Mouse (Mus musculus): ENCODE measurements at regions not wholly inside any gene's neighbourhood (a gene's known extent, or its start where the extent isn't known, plus 50 kb on each side); places are given as distances from the start of the nearest gene placed in this dataset.

DNA sequence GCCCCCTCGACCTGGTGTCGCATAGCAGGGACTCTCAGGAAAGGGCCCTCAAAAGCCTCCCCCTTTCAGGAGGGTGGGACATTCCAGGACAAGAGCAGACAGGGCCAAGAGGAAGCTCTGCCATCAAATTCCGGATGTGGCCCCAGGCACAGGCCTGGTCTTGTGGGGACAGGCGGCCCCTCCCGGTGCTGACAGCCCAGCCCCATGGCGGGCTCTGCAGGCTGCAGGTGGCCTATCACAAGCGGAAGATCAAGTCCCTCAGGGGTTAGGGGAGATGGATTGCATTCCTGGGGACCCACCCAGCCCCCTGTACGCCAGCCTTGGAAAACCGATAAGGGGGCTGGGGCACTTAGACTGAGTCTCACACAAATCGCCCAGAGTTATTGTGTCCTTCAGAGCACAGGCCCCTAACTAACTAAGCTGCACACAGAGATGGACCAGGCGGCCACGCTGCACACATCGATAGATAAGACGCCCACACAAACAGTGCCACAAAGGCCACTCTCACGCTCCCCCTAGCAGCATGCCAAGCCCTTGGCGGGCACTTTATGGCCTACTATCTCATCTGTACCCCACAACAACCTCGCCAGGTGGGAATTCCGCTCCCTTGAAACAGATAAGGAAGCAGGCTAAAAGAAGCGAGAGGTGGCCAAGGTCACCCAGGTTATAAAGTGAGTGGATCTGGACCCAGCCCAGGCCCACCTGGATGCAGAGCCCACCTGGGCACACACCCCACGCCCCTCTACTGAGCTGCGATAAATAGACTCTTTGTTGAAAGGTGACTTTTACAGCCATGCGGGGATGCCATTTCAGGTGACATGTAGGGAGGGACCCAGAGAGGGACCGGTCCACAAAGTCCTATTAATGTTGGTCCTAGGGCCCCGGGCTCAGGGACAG is 55.5 kb downstream of the Gm5294 start:
- DNase-seq (ENCODE audit: low read depth), result no peak

DNA sequence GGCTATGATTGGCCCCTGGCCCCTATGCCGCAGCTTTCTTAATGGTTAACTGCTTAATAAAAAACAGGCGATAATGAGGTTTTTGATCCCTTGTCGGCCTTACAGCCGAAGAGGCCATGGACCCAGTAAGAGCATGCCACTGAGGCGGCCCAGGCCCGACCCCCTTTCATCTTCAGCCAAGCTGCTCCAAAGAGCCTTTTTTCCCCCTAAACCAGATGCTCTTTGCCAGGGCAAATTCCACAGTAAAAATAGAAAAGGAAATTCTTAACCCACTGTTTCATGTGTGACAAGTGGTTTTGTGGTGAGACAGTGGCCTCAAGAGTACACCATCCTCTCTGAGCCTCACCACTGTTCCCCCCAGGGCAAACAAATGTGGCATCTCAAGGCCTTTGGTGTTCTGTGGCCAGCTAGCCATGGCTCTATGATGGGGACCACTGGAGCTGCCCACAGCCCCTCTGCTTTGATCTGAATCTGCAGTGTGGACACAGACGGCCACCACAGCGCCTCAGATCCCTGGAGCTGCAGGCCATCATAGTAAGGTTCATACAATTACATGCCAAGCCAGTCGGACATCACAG is 61.9 kb downstream of the Gm5294 start:
- no peak for DNase-seq (ENCODE audit: low read depth)

DNA sequence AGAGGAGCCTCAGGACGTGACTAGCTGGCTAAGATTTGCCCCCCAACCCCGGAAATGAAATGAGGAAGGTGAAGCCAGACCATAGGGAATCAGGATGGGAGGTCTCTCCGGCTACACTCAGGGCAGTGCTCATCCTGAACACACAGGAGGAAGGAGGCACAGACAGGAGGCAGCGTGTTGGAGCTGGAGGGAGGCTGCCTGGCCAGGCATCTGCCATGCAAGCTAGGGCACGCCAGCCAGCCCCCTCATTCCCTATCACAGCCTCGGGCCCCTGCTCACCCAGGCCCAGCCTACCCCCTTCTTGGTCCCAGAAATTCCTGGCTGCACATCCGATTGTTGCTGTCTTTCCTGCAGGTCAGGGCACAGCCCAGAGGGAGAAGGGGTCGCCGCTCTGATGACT is 63.7 kb downstream of the Gm5294 start:
- no peak for DNase-seq (ENCODE audit: low read depth)

DNA sequence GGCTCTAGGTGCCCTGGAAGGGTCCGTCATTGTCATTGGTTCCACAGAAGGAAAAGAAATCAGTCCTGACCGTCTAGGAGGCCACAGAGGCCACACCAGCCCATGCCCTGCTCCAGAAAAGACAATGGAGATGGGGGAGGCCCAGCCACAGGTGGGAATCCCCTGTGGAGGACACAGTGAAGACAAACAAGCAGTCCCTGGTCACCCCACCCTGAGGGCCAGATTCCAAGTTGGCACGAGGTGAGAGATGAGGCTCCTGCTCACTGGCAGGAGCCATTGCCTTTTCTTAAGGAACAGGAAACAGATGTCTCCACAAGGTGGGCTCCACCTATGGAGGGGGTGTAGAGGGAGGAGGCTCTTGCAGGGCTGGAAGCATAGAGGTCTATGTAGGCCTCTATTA is 66.0 kb downstream of the Gm5294 start:
- DNase-seq (ENCODE audit: low read depth), result no peak

DNA sequence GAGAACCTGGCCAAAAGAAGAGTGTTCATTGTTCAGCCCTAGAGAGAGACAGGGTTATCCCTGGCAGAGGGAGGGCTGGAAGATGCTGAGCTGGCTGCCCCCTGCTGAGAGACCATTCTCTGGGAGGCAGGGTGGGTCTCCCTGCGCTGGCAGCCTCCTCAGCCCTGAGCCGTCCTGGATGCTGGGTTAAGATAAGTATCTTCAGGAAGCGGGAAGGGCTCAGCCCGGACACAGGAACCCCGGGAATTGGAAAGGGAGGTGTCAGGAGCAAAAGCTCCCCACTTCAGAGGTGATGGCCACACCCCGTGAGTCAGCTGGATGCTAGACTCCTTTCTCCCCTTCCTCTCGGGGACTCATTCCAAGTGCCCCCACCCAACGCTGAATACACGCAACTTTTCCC is 68.9 kb downstream of the Gm5294 start:
- DNase-seq (ENCODE audit: low read depth), result no peak

DNA sequence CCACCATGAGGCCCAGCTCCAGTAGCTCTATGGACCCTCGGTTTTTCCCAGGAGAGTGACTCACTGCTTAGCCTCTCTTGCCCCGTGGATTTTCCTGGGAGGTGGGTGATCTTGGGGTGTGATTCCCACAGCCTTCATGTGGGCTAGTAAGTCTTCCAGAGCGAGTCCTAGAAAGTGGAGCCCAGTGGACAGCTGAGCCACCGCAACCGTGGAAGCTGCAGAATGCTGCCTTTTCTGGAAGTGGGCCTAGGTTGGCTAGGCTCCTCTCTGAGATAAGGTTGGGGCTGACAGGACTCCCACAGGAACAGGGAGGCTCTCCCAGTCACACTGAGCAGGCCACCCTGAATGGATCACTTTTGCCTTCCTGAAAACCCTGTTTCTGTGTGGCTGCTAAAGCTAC is 69.9 kb downstream of the Gm5294 start:
- DNase-seq (ENCODE audit: low read depth), result no peak

DNA sequence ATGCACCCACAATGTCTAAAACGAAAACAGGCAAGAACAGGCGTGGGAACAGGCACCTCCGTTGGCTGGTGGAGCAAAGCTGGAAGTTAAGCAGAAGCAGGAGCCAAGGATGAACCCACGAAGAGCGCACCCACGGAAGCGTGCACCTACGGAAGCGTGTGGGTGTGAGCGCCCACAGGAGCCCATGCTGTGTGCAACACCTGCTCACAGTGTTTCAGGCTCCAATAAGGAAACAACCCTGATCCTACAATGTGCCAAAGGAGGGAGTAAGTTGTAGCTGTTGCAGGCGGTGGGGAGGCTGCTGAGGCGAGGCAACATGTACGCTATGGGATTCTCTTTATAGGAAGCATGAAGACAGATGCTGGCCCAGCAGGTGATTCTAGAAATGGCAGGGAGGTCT is 74.6 kb downstream of the Gm5294 start:
- DNase-seq (ENCODE audit: low read depth), result no peak

DNA sequence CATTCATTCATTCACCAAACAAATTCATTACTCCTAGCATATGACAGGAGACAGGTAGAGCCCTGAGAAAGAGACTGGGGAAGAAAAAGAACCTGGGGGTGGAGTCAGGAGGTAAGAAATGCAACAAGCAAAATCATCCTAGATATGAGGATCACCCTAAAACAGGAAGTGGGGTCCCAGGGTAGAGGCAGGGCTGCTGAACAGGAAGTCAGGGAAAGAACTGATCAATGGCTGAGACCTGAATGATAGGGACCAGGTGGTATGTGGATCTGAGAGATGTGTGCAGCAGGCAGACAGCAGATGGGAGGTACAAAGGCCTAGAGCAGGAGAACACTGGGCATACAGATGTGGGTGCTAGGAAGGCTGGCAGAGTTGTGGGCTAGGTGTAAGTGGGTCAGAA is 77.4 kb downstream of the Gm5294 start:
- DNase-seq (ENCODE audit: low read depth), result no peak

DNA sequence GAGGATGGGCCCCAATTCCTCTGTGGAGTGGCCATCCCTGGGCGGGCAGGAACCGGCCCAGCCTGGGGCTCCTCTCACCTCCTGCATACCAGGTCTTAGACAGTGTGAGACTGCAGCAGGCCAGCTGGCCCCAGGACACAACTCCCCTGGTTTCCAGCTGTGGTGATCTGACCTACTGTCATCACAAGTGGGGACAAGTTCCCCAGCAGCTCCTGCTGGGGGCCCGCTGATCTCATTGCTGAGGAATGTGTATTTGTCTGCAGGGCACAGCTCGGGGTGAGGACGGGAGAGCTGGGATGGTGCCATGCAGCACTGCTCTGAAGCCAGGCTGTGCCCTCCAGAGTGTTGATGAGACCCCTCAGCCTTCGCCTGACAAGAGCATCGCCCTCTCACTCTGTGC is 78.6 kb downstream of the Gm5294 start:
- DNase-seq (ENCODE audit: low read depth), result no peak

DNA sequence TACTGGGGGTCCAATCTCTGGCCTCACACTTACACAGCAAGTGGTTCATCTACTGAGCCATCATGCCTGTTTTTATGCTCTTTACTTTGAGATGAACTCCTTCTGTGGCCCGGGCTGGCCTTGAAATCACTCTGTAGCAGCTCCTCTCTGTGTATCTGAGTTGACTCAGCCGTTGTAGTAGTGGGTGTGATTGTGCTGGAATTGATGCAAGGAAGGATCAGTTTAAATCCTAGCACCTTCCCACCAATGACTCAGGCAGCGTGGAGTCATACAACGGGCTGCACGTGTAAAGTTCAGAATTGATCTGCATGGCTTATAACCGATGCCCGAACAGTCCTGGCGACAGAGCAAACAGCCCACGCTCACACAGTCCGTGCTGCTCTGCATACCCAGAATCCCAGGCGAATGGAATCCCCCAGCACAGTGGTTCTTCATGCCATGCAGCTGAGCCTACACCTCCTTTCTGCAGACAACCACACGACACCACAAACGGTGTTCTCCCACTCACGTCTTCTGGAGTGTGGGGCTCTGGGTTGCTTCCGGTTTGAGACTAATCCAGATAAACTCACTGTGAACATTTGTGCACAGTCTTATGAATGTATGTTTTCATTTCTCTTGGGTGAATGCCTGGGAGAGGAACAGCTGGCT is 81.2 kb downstream of the Gm5294 start:
- DNase-seq (ENCODE audit: low read depth), result no peak

DNA sequence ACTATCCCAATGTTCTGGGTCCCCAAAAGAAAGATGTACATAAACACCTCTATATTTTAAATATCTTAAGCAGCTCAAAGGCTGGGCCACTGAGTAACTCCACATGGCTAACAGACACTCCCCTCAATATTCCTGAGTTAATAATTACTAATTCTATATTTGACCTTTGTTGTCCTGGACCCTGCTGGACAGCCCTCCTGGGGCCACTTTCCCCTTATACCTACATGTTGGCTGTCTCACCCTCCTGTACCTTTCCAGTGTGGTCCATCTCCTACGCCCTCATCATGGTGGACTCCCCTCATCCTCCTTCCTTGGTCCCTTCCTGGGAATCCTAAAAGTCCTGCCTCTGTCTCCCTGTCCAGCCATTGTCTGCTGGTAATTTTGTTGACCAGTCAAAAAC is 82.4 kb downstream of the Gm5294 start:
- DNase-seq (ENCODE audit: low read depth), result no peak

DNA sequence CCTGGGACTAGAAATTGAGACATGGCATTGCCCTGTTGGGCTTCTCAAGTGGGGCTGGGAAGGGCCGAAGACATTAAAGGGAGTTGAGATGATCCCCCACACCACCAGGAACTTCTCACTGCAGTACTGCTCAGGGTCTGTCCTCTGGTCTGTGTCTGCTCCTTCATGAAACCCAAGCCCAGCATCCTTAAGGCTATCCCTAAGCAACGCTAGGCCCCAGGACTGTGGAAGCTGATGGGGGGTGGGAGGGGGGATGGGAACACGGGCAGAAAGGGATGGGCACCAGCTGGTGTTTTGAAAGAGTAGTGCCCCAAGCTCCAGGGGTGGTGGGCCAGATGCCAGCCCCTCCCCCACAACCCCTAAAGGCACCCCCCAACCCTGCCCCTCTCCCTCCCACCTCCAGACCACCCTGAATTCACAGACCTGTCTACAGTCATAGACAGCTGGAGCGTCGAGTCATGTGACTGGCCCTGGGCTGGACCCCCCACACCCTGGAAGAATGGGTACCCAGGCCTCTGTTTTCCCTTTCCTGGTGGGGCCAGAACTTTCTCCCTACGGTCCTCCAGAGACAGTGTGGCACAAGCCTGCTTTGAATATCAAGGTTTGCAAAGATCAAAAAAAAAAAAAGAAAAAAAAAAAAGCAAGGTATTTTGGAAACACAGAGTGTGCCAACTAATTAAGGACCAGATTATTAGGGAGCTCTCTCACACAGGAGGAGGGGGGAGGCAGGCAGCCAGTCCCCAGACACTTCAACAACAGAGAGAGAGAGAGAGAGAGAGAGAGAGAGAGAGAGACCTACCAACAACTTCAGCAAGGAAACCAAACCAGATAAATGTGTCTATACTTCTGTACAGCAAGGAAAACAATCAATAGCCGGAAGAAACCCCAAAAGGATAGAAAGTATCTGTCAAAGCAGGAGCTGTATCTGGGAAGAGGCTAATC is 85.1 kb downstream of the Pdgfa start:
- DNase-seq (ENCODE audit: low read depth), result no peak

DNA sequence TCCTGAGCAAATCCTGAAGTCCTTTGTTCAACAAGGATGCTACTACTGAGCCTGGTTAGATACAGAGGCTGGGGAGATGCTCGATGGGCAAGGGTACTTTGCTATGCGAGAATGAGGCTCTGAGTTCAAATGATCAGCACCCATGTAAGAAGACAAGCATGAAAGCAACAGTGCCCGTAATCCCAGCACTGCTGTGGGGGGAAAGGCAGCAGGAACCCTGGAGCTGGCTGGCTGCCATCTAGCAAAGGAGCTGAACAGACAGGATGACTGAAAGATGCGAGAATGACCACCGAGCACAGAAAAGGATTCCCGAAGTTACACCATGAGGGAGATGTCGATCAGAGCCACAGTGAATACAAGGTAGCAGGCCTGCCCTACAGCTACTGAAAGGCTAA is 84.5 kb downstream of the Pdgfa start:
- DNase-seq (ENCODE audit: low read depth), result peak; percentile 11

DNA sequence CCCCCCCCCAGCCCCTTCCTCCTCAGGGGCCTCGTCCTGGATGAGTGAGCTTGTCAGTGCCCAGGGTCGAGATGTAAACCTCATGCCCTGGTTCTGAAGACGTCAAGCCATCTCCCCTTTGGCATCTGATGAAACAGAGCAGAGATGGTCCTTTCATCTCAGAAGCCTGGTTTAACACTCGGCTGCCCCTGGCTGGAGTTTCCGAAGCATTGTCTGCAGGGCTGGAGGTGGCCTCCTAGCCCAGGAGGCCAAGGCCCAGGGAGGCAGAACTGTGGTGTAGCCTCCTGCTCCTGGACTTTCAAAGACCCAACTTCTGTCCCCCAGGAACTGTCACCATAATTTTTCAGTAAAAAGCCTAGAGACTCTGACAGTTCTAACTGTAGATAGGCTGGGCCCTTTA is 82.1 kb downstream of the Pdgfa start:
- no peak for DNase-seq (ENCODE audit: low read depth)

DNA sequence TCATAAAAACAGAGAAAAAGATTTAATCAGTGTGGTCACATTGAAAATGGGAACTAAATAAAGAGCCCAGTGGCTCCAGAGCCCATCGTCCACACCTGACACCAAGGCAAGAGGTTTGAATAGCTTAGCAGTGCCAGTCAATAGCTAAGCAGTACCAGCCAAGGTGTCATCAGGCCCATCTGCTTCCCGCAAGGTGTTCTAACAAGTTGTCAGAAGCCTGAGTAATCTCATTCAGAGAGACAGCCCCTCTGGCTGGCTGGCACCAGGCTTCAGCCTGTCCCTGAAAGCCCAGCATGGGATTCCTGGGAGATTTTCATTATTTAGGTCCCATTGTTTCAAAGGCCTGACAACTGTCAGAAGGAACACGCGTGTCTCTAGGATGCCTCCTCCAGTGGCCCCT is 81.7 kb downstream of the Pdgfa start:
- DNase-seq (ENCODE audit: low read depth), result no peak

DNA sequence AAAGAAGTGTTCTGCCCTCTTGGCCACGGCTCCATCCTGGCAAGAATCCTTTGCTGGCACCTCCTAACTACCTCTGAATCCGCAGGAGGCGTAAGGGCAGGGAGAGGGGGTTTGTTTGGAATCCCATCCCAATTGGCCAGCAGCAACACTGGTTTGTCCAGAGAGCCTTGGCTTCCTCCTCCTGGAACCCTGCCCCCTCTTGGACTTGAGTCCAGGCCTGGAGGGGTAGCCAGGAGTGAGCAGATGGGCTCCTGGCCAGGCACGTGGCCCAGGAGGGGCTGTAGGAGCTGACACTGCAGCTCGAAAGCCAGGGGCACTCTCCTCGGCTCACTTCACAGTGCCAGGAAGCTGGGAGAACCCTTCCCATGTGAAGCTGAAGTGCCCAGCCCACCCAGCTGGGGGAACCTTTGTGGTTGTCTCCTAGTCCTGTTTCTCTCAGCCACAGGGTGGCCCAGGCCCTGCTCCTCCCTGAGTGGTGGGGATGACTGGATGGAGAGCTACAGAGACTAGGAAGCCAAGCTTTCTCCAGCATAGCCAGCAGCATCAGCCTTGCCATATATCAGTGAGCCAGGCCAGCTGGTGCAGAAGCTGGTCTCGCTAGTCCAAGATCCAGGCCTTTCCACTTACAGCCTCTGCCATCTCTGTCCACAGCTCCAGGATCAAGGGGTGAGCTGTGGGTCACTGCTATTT is 76.9 kb downstream of the Pdgfa start:
- peak; percentile 59 for DNase-seq (ENCODE audit: low read depth)

DNA sequence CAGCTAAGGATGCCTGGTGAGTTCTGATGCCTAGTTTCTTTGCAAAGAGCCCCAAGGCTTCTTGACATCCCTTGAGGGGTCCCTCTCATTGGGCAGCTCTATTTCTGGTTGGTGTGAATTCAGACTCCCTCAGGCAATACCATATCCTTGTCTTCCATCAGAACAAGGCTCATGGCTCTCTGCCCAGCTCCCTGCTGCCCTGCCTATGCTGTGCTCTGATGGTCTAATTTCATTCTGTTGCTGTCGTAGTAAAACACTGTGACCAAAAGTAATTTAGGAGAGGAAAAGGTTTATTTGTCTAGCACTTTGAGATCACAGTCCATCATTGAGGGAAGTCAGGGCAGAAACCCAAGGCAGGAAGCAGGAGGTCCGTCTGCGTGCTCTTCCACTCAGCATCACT is 75.1 kb downstream of the Pdgfa start:
- DNase-seq (ENCODE audit: low read depth), result no peak

All from NIH3T3 (cell line).